Mouse (Mus musculus): ENCODE measurements around the gene Nr1i3. TPM values are rescaled to one million over a fixed set of nuclear protein-coding genes. Genes with fewer than 3 reads are reported as not detected.

Nr1i3 gene
- total and polyA plus RNA-seq, 3 experiments: 0.24 to 1.7 TPM; not detected in 1

- TF ChIP-seq UBTF (IDR thresholded peaks at IDR 0.05; ENCODE audit: borderline replicate concordance, insufficient read depth, low read depth, low read length): no peak
- no peak for TF ChIP-seq GABPA (IDR thresholded peaks at IDR 0.05; ENCODE audit: low read depth, low read length)
- TF ChIP-seq KAT2A (conservative IDR thresholded peaks at IDR 0.05; ENCODE audit: low read depth, low read length): peak; percentile 83
- TF ChIP-seq NELFE (IDR thresholded peaks at IDR 0.05; ENCODE audit: low read depth, low read length): peak; percentile 55
- peak; percentile 46 for TF ChIP-seq GATA1 (IDR thresholded peaks at IDR 0.05; ENCODE audit: low read depth, low read length)
- TF ChIP-seq TBP (IDR thresholded peaks at IDR 0.05; ENCODE audit: low read depth, low read length): peak; percentile 72
- peak; percentile 66; the same call in 1 of the 2 replicates for TF ChIP-seq ETS1 (IDR thresholded peaks at IDR 0.05; ENCODE audit: low read depth, low read length)
- peak; percentile 70; the same call in 1 of the 2 replicates for TF ChIP-seq ELF1 (IDR thresholded peaks at IDR 0.05; ENCODE audit: low read depth, low read length)
- TF ChIP-seq JUND (IDR thresholded peaks at IDR 0.05; ENCODE audit: low read depth, low read length): no peak
- TF ChIP-seq NRF1 (IDR thresholded peaks at IDR 0.05; ENCODE audit: insufficient read depth, low read depth, low read length, poor library complexity, severe bottlenecking): peak; percentile 65
- peak; percentile 72 for TF ChIP-seq MAZ (IDR thresholded peaks at IDR 0.05; ENCODE audit: low read depth, low read length)
- peak; percentile 65 for TF ChIP-seq RAD21 (IDR thresholded peaks at IDR 0.05; ENCODE audit: low read depth, low read length)
- TF ChIP-seq ZNF384 (IDR thresholded peaks at IDR 0.05; ENCODE audit: low read depth, low read length): no peak
- no peak for TF ChIP-seq MAFK (IDR thresholded peaks at IDR 0.05; ENCODE audit: borderline replicate concordance, low read depth, low read length)
- peak; percentile 34 for TF ChIP-seq ZMIZ1 (IDR thresholded peaks at IDR 0.05; ENCODE audit: low read depth, low read length)
- TF ChIP-seq MXI1 (IDR thresholded peaks at IDR 0.05; ENCODE audit: low read depth, low read length): peak; percentile 93
- TF ChIP-seq USF1 (IDR thresholded peaks at IDR 0.05; ENCODE audit: low read depth, low read length): 0 out of 2 replicates have a peak, but pooled peaks have one; percentile 11
Observed at GRCm38 (mm10) chr1:171222238-171223155, 8.7 kb downstream of the Nr1i3 start, which contains the start of gene Tomm40l (continued).

DNA sequence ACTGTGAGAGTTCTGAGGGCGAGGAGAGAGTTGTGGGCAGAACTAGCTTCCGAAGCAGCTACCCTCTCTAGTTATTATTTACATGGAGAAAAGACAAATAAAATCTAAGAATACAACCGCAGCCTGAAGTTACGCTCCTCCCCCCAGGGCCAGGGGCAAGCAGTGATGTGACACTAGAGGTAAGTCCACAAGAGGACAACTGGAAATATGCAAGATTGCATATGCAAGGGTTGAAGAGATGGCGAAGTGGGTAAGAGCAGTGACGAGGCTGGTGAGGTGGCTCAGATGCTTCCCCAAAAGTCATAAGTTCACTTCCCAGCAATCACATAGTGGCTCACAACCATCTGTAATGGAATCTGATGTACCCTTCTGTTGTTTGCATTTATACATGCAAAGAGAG is 9.4 kb downstream of the Nr1i3 start:
- Histone ChIP-seq H3K4me1 (ENCODE audit: control insufficient read depth in 1 of 2, insufficient read depth in 2 of 2, low read length in 2 of 2) (peaks cover 0 to 8% of the 10 kb centered on the region in 2 experiments; a peak in 1 of 4 replicates), H3K27me3 (ENCODE audit: control insufficient read depth in 1 of 2, insufficient read depth in 2 of 2, low read length in 2 of 2) (no peaks in the 10 kb centered on the region), H3K9me3 (replicated peaks; ENCODE audit: insufficient read depth, low read length) (no peaks in the 10 kb centered on the region), H3K79me2 (ENCODE audit: control insufficient read depth, insufficient read depth, low read length, poor library complexity) (peaks cover 2% of the 10 kb centered on the region; the same call in 1 of the 2 replicates), H3K27ac (ENCODE audit: control insufficient read depth, low read depth, low read length) (peak overlapping the region; percentile 63), H3K9ac (ENCODE audit: control insufficient read depth, low read depth, low read length, poor library complexity, severe bottlenecking) (peak overlapping the region; percentile 50), H3K4me3 (ENCODE audit: control insufficient read depth in 1 of 2, insufficient read depth in 1 of 2, low read depth in 2 of 2, low read length in 2 of 2) (peak overlapping the region; percentile 27 to 62), H3K36me3 (ENCODE audit: control insufficient read depth in 1 of 2, insufficient read depth in 2 of 2, low read length in 2 of 2) (peaks cover 0 to 3% of the 10 kb centered on the region in 2 experiments; a peak in 2 of 4 replicates)
- peak; percentile 62 for DNase-seq (ENCODE audit: low read depth, low spot score)
- TF ChIP-seq SIN3A (IDR thresholded peaks at IDR 0.05; ENCODE audit: low read length) (no peak), POLR2AphosphoS5 (IDR thresholded peaks at IDR 0.05; ENCODE audit: borderline replicate concordance, low read depth, low read length) (no peak), TBP (IDR thresholded peaks at IDR 0.05; ENCODE audit: low read depth, low read length) (peak; percentile 64; the same call in 1 of the 2 replicates), NRF1 (IDR thresholded peaks at IDR 0.05; ENCODE audit: insufficient read depth, low read depth, low read length, poor library complexity, severe bottlenecking) (no peak), RCOR1 (IDR thresholded peaks at IDR 0.05; ENCODE audit: low read depth, low read length) (no peak), MAZ (IDR thresholded peaks at IDR 0.05; ENCODE audit: low read depth, low read length) (no peak), KAT2A (conservative IDR thresholded peaks at IDR 0.05; ENCODE audit: low read depth, low read length) (no peak)

All from MEL (cell line).